Mouse (Mus musculus) regulatory T cell (primary cell): ENCODE data around the gene Gm30302.

Source experiments
- in situ Hi-C: fragments of 300-600 bp; cut with MboI, MseI; formaldehyde crosslinking; loops from one replicate; pipeline ENCODE4 v1.15.1; 2025; ENCODE audit warnings: high pct_unique_total_duplicates

Gene Gm30302

DNA sequence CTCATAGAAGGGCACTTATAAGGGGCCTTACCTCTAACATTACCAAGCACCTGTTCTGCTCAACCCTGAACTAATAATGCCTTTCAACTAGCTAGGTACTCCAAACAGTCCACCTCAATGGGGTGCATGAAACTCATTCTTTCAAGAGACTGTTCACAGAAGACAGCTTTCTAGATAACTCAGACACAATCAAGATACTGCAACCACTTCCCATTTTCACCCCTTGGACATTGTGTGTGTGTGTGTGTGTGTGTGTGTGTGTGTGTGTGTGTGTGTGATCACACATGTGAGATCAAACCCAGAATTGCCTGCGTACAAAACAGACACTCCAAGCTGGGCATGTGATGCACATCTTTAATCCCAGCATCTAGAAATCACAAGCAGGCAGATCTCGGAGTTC is 60.8 kb downstream of the Gm30302 start:
- in situ Hi-C loops = no loop called here

DNA sequence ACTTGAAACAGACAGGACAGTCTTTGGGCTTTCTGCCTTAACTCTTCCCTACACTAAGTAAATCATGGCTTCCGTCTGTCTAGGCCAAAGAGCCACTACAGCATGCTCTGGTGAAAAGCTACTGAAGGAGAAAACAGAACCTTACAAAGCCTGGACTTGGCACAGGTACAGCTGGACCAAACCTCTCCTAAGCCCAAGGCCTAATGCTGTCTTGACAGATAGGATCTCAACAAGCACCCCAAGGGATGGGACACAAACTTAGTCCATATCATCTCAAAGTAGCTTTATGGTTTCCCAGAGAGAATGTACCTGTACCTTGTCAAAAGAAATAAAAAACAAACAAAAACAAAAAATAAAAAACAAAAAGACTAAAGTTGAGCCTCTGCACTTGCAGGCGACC is 62.4 kb downstream of the Gm30302 start:
- in situ Hi-C loops = no loop called here
